ENCODE assay signal across 22 mouse cellular contexts in the genomic region with DNA sequence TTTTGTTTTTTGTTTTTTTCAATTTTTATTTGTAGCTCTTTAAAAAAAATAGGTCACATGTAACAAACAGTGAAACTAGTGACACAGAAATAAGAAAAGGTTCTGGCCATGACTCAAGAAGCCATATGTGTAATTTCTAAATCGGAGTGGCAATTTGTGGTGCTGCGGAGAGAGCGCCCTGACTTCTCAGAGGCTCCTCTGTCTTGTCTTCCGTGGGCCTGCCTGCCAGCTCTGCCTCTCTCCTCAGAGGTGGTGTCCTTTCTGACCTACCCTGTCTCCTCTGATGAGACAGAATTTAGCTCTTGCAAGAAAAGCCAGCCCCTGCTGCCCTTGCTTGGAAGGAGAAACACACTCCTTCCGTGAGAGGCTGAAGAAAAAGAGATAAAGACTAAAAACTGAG.
A peak's percentile ranks its signal among the peaks of the same experiment; 100 is the strongest.
DNase-seq lines count a peak whose midpoint lies in the region; ATAC-seq and TF ChIP-seq lines count a peak whose summit lies in the region.
"Had no signal": no experiment of that assay in that cellular context is flagged by ENCODE, and none has a peak within 500 bp of the region (broad histone marks: within the 10 kb centered on the region; RNA-seq: fewer than 3 reads in every experiment).

No protein-coding gene starts in this region.

- H3K4me1 ChIP-seq in heart, embryonic 15.5 days (replicated peaks): 0 out of 2 replicates have a peak, but pooled peaks cover 2% of the 10 kb centered on the region
- no peaks in the 10 kb centered on the region for H3K4me1 ChIP-seq in lung, embryonic 14.5 days (ENCODE audit: insufficient read depth)
- no peaks in the 10 kb centered on the region for H3K4me1 ChIP-seq in lung, adult 2 months (ENCODE audit: control insufficient read depth, insufficient read depth, low read length)
- H3K4me1 ChIP-seq in embryonic facial prominence, embryonic 14.5 days (ENCODE audit: control insufficient read depth, insufficient read depth, low read length): no peaks in the 10 kb centered on the region
- H3K4me1 ChIP-seq: forebrain, embryonic 15.5 days; hindbrain, embryonic 15.5 days; limb, embryonic 12.5 days; liver, embryonic 13.5 days; midbrain, embryonic 15.5 days had no signal

- H3K27ac ChIP-seq in heart, embryonic 15.5 days: 0 out of 2 replicates have a peak overlapping the region, but pooled peaks have one; percentile 2
- no peak overlapping the region for H3K27ac ChIP-seq in lung, embryonic 14.5 days (ENCODE audit: low read depth)
- H3K27ac ChIP-seq in embryonic facial prominence, embryonic 14.5 days (replicated peaks; ENCODE audit: low read depth, low read length): no peak overlapping the region
- H3K27ac ChIP-seq: forebrain, embryonic 15.5 days; hindbrain, embryonic 15.5 days; intestine, embryonic 15.5 days; limb, embryonic 12.5 days; liver, embryonic 13.5 days; midbrain, embryonic 15.5 days; stomach, embryonic 15.5 days had no signal

- DNase-seq in frontal cortex, postnatal 14 days (ENCODE audit: low spot score in 2 of 2): no peak
- no peak for DNase-seq in heart, adult 8-10 months (ENCODE audit: low spot score)
- DNase-seq in lung, embryonic 14.5 days: no peak
- no peak for DNase-seq in lung, adult 2 months
- DNase-seq in embryonic facial prominence, embryonic 14.5 days (ENCODE audit: low spot score): no peak
- DNase-seq in left cerebral cortex, postnatal 4 days: no peak
- DNase-seq: adrenal gland, postnatal 36 days; gastrocnemius, postnatal 36 days; heart, postnatal 4 days; kidney, postnatal 36 days; liver, embryonic 13.5 days; lung, postnatal 14 days; thymus, adult 2 months had no signal

- H3K4me2 ChIP-seq in heart, embryonic 15.5 days: 0 out of 2 replicates have a peak overlapping the region, but pooled peaks have one; percentile 10
- H3K4me2 ChIP-seq in lung, embryonic 14.5 days: no peak overlapping the region
- no peak overlapping the region for H3K4me2 ChIP-seq in embryonic facial prominence, embryonic 14.5 days (ENCODE audit: low read depth, low read length)
- H3K4me2 ChIP-seq: forebrain, embryonic 15.5 days; hindbrain, embryonic 15.5 days; intestine, embryonic 15.5 days; limb, embryonic 12.5 days; liver, embryonic 13.5 days; midbrain, embryonic 15.5 days had no signal

- H3K4me3 ChIP-seq in heart, embryonic 15.5 days: no peak overlapping the region
- no peak overlapping the region for H3K4me3 ChIP-seq in lung, embryonic 14.5 days (ENCODE audit: low read depth, low read length)
- H3K4me3 ChIP-seq in lung, adult 2 months (replicated peaks; ENCODE audit: extremely low read depth, low read depth, low read length): no peak overlapping the region
- no peak overlapping the region for H3K4me3 ChIP-seq in embryonic facial prominence, embryonic 14.5 days (ENCODE audit: low read depth, low read length)
- H3K4me3 ChIP-seq: forebrain, embryonic 15.5 days; hindbrain, embryonic 15.5 days; intestine, embryonic 15.5 days; limb, embryonic 12.5 days; liver, embryonic 13.5 days; midbrain, embryonic 15.5 days; myocyte; stomach, embryonic 15.5 days had no signal

- intact Hi-C loops in left cerebral cortex, postnatal 4 days (cut with DNase I): no loop called here

- H3K9me3 ChIP-seq in heart, embryonic 15.5 days (replicated peaks): no peaks in the 10 kb centered on the region
- no peaks in the 10 kb centered on the region for H3K9me3 ChIP-seq in lung, embryonic 14.5 days (ENCODE audit: low read depth, low read length)
- H3K9me3 ChIP-seq in embryonic facial prominence, embryonic 14.5 days (ENCODE audit: control insufficient read depth, low read length): no peaks in the 10 kb centered on the region
- H3K9me3 ChIP-seq: forebrain, embryonic 15.5 days; hindbrain, embryonic 15.5 days; intestine, embryonic 15.5 days; limb, embryonic 12.5 days; liver, embryonic 13.5 days; midbrain, embryonic 15.5 days; stomach, embryonic 15.5 days had no signal

- no peak for TF ChIP-seq CTCF in lung, embryonic 14.5 days (IDR thresholded peaks at IDR 0.05; ENCODE audit: low read depth)
- TF ChIP-seq CTCF in lung, adult 2 months (IDR thresholded peaks at IDR 0.05; ENCODE audit: insufficient read depth, low read length): no peak

- no peak for TF ChIP-seq POLR2A in lung, adult 2 months (IDR thresholded peaks at IDR 0.05; ENCODE audit: borderline replicate concordance, extremely low read depth, low read depth, low read length)

- H3K36me3 ChIP-seq in heart, embryonic 15.5 days: no peaks in the 10 kb centered on the region
- H3K36me3 ChIP-seq in lung, embryonic 14.5 days (ENCODE audit: insufficient read depth): no peaks in the 10 kb centered on the region
- H3K36me3 ChIP-seq in embryonic facial prominence, embryonic 14.5 days (ENCODE audit: control insufficient read depth, insufficient read depth, low read length): no peaks in the 10 kb centered on the region
- H3K36me3 ChIP-seq: forebrain, embryonic 15.5 days; hindbrain, embryonic 15.5 days; intestine, embryonic 15.5 days; limb, embryonic 12.5 days; liver, embryonic 13.5 days; midbrain, embryonic 15.5 days; stomach, embryonic 15.5 days had no signal

- no peak overlapping the region for H3K9ac ChIP-seq in heart, embryonic 15.5 days
- H3K9ac ChIP-seq in lung, embryonic 14.5 days: no peak overlapping the region
- H3K9ac ChIP-seq in embryonic facial prominence, embryonic 14.5 days (ENCODE audit: low read depth, low read length): peak overlapping the region; percentile 38; the same call in 1 of the 2 replicates
- H3K9ac ChIP-seq: forebrain, embryonic 15.5 days; hindbrain, embryonic 15.5 days; intestine, embryonic 15.5 days; limb, embryonic 12.5 days; liver, embryonic 13.5 days; midbrain, embryonic 15.5 days; stomach, embryonic 15.5 days had no signal

- WGBS in heart, embryonic 15.5 days: 61% methylated on average over 5 of the region's 5 CpGs
- 54% methylated on average over 5 of the region's 5 CpGs for WGBS in lung, embryonic 14.5 days
- 71% methylated on average over 5 of the region's 5 CpGs for WGBS in lung, adult 2 months
- 58% methylated on average over 5 of the region's 5 CpGs for WGBS in embryonic facial prominence, embryonic 14.5 days

- ATAC-seq in frontal cortex, adult (ENCODE audit: low TSS enrichment): peak; percentile 92
- no peak for ATAC-seq in heart, embryonic 15.5 days (replicated peaks; ENCODE audit: insufficient number of reproducible peaks, insufficient read depth, low FRiP score, low read depth)
- 0 out of 2 replicates have a peak, but pooled peaks have one; percentile 47 for ATAC-seq in lung, embryonic 14.5 days (ENCODE audit: insufficient read depth)
- ATAC-seq in embryonic facial prominence, embryonic 14.5 days (ENCODE audit: low read depth): no peak
- ATAC-seq: forebrain, embryonic 15.5 days; intestine, embryonic 15.5 days; midbrain, embryonic 15.5 days had no signal

- H3K27me3 ChIP-seq in heart, embryonic 15.5 days: no peaks in the 10 kb centered on the region
- H3K27me3 ChIP-seq in lung, embryonic 14.5 days (ENCODE audit: insufficient read depth, low read length): no peaks in the 10 kb centered on the region
- H3K27me3 ChIP-seq in embryonic facial prominence, embryonic 14.5 days (replicated peaks; ENCODE audit: control insufficient read depth, insufficient read depth, low read length): no peaks in the 10 kb centered on the region
- H3K27me3 ChIP-seq: forebrain, embryonic 15.5 days; hindbrain, embryonic 15.5 days; intestine, embryonic 15.5 days; limb, embryonic 12.5 days; liver, embryonic 13.5 days; midbrain, embryonic 15.5 days; stomach, embryonic 15.5 days had no signal

Comparison
In these comparisons a context has a peak if more than half of its experiments do, and no peak if none do; other contexts are left out.
1. ATAC-seq: peak in frontal cortex, adult (single experiment) and lung, embryonic 14.5 days (single experiment); none in heart, embryonic 15.5 days (single experiment) and embryonic facial prominence, embryonic 14.5 days (single experiment).